21 mouse cellular contexts compared by ENCODE assay signal in genomic region chr8:95973571-95973970, GRCm38 (mm10).
DNase-seq lines count a peak whose midpoint lies in the region; ATAC-seq lines count a peak whose summit lies in the region.
"Had no signal": no experiment of that assay in that cellular context is flagged by ENCODE, and none has a peak within 500 bp of the region (broad histone marks: within the 10 kb centered on the region; RNA-seq: fewer than 3 reads in every experiment).

No protein-coding gene starts in this region.

- ATAC-seq in embryonic facial prominence, embryonic 13.5 days (ENCODE audit: insufficient number of reproducible peaks, insufficient read depth, low FRiP score, low TSS enrichment, low read depth): peak; percentile 48; the same call in 1 of the 2 replicates
- peak; percentile 63; the same call in 1 of the 2 replicates for ATAC-seq in limb, embryonic 12.5 days (ENCODE audit: insufficient number of reproducible peaks, insufficient read depth, low FRiP score, low TSS enrichment, low read depth)
- ATAC-seq in cerebellum, adult (ENCODE audit: insufficient number of reproducible peaks, low FRiP score, low TSS enrichment): no peak
- no peak for ATAC-seq in intestine, embryonic 16.5 days
- no peak for ATAC-seq in inflammation-experienced regulatory T-cells, adult 6 months
- ATAC-seq: forebrain, embryonic 15.5 days had no signal

- H3K9ac ChIP-seq in embryonic facial prominence, embryonic 13.5 days: no peak overlapping the region
- H3K9ac ChIP-seq in limb, embryonic 12.5 days (replicated peaks): no peak overlapping the region
- H3K9ac ChIP-seq in intestine, embryonic 16.5 days (ENCODE audit: low read depth, low read length): no peak overlapping the region
- H3K9ac ChIP-seq: forebrain, embryonic 15.5 days; heart, embryonic 12.5 days; hindbrain, embryonic 14.5 days; liver, embryonic 13.5 days; midbrain, embryonic 12.5 days had no signal

- H3K36me3 ChIP-seq in embryonic facial prominence, embryonic 13.5 days: no peaks in the 10 kb centered on the region
- H3K36me3 ChIP-seq in limb, embryonic 12.5 days: no peaks in the 10 kb centered on the region
- H3K36me3 ChIP-seq in intestine, embryonic 16.5 days (ENCODE audit: control insufficient read depth, insufficient read depth, low read length): no peaks in the 10 kb centered on the region
- H3K36me3 ChIP-seq: forebrain, embryonic 15.5 days; heart, embryonic 12.5 days; liver, embryonic 13.5 days; midbrain, embryonic 12.5 days had no signal

- peak overlapping the region; percentile 48 for H3K4me2 ChIP-seq in embryonic facial prominence, embryonic 13.5 days
- peak overlapping the region; percentile 40 for H3K4me2 ChIP-seq in limb, embryonic 12.5 days
- H3K4me2 ChIP-seq in intestine, embryonic 16.5 days (ENCODE audit: low read depth, low read length): no peak overlapping the region
- H3K4me2 ChIP-seq: forebrain, embryonic 15.5 days; heart, embryonic 12.5 days; hindbrain, embryonic 14.5 days; liver, embryonic 13.5 days; midbrain, embryonic 12.5 days had no signal

- H3K4me3 ChIP-seq in embryonic facial prominence, embryonic 13.5 days: peak overlapping the region; percentile 11
- H3K4me3 ChIP-seq in limb, embryonic 12.5 days (replicated peaks): no peak overlapping the region
- no peak overlapping the region for H3K4me3 ChIP-seq in intestine, embryonic 16.5 days (ENCODE audit: low read length)
- H3K4me3 ChIP-seq: erythroblast, embryonic 14.5 days; forebrain, embryonic 15.5 days; heart, embryonic 12.5 days; layer of hippocampus, adult 2 months; liver, embryonic 13.5 days; midbrain, embryonic 12.5 days had no signal

- no peaks in the 10 kb centered on the region for H3K9me3 ChIP-seq in embryonic facial prominence, embryonic 13.5 days
- no peaks in the 10 kb centered on the region for H3K9me3 ChIP-seq in limb, embryonic 12.5 days
- H3K9me3 ChIP-seq in intestine, embryonic 16.5 days (ENCODE audit: control insufficient read depth, low read length): no peaks in the 10 kb centered on the region
- H3K9me3 ChIP-seq: forebrain, embryonic 15.5 days; heart, embryonic 12.5 days; liver, embryonic 13.5 days; midbrain, embryonic 12.5 days had no signal

- H3K27ac ChIP-seq in embryonic facial prominence, embryonic 13.5 days: no peak overlapping the region
- no peak overlapping the region for H3K27ac ChIP-seq in limb, embryonic 12.5 days
- no peak overlapping the region for H3K27ac ChIP-seq in intestine, embryonic 16.5 days (ENCODE audit: low read length)
- H3K27ac ChIP-seq: forebrain, embryonic 15.5 days; hindbrain, embryonic 14.5 days; layer of hippocampus, adult 2 months; liver, embryonic 13.5 days; midbrain, embryonic 12.5 days had no signal

- DNase-seq in heart, adult 11 months: peak; percentile 18
- DNase-seq in heart, postnatal 4 days: no peak
- DNase-seq in embryo, embryonic 10 days (ENCODE audit: low spot score): peak; percentile 69
- DNase-seq: adrenal gland, postnatal 36 days; cerebellum, adult 8-10 months; heart, postnatal 14 days; kidney, adult 11 months; kidney, postnatal 10 days; liver, embryonic 13.5 days; right cerebral cortex, postnatal 4 days had no signal

- peaks cover 11% of the 10 kb centered on the region for H3K4me1 ChIP-seq in embryonic facial prominence, embryonic 13.5 days
- peaks cover 19% of the 10 kb centered on the region for H3K4me1 ChIP-seq in limb, embryonic 12.5 days (replicated peaks)
- H3K4me1 ChIP-seq in intestine, embryonic 16.5 days (ENCODE audit: control insufficient read depth, insufficient read depth, low read length): no peaks in the 10 kb centered on the region
- H3K4me1 ChIP-seq: forebrain, embryonic 15.5 days; liver, embryonic 13.5 days; midbrain, embryonic 12.5 days had no signal

- H3K27me3 ChIP-seq in embryonic facial prominence, embryonic 13.5 days: no peaks in the 10 kb centered on the region
- no peaks in the 10 kb centered on the region for H3K27me3 ChIP-seq in limb, embryonic 12.5 days
- no peaks in the 10 kb centered on the region for H3K27me3 ChIP-seq in intestine, embryonic 16.5 days (replicated peaks; ENCODE audit: control insufficient read depth, insufficient read depth, low read length)
- H3K27me3 ChIP-seq: forebrain, embryonic 15.5 days; heart, embryonic 12.5 days; liver, embryonic 13.5 days had no signal

- WGBS in embryonic facial prominence, embryonic 13.5 days: 14% methylated on average over 4 of the region's 4 CpGs
- 7% methylated on average over 4 of the region's 4 CpGs for WGBS in limb, embryonic 12.5 days
- 25% methylated on average over 4 of the region's 4 CpGs for WGBS in intestine, embryonic 16.5 days

Comparison
In these comparisons a context has a peak if more than half of its experiments do, and no peak if none do; other contexts are left out.
1. ATAC-seq: peak in embryonic facial prominence, embryonic 13.5 days (single experiment) and limb, embryonic 12.5 days (single experiment); none in cerebellum, adult (single experiment), intestine, embryonic 16.5 days (single experiment) and inflammation-experienced regulatory T-cells, adult 6 months (single experiment).